Mouse (Mus musculus) CD8-positive naive resting alpha-beta T cell, adult 57 days (primary cell): ENCODE results near the gene Gm29423. TPM values are rescaled to one million over a fixed set of nuclear protein-coding genes. Genes with fewer than 3 reads are reported as not detected.

Experiments
- total RNA-seq: library from RNA; stranded (reverse); gene quantifications from one replicate; pipeline ENCODE4 v1.2.4, GENCODE M21; 2023

Gene Gm29423
- total RNA-seq = not detected

GRCm38 (mm10) chrY:70303187-70303586 lies at the start of gene Gm29423, which contains the start of gene Gm29644:
Gene Gm29423 (minus strand): TSS chrY:70303287.
Gene Gm29644 (minus strand): TSS chrY:70303343.

DNA sequence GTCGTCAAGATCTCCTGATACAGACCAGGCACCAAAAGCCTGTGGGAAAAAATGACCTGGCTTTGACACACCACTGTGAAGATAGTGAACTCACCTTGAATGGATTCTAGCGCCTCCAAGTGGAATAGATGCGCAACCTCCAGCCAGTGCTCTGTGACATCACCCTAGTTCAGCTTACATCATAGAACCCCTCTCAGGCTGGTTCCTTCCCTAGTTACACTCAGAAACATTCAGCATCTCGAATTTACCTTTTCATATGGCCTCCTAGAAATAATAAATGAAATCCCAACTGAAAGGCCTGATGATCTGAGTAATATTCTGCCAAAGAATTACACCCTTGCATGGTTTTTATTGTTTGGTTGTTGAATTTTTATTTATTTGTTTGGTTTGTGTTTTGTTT lies 29.5 kb downstream of the Gm29423 start, which contains the start of gene Gm21118:
Gene Gm21118 (minus strand): TSS at position 101 of the 400 bp plus-strand sequence.

Other genes with a start within 250 kb of the Gm29423 start
- not detected for gene Gm21118, start 29.6 kb downstream of the Gm29423 start, total RNA-seq
- gene Gm29644, start 56 bp upstream of the Gm29423 start, total RNA-seq = not detected
- not detected for gene Gm20888, start 138.6 kb upstream of the Gm29423 start, total RNA-seq